Mouse (Mus musculus): ENCODE data around the gene Timm10.

- TF ChIP-seq CTCF (IDR thresholded peaks at IDR 0.05; ENCODE audit: low read depth) (no peak), EP300 (IDR thresholded peaks at IDR 0.05; ENCODE audit: low read depth) (0 out of 2 replicates have a peak, but pooled peaks have one; percentile 40)
These were observed 42.8 kb upstream of the Timm10 start for GRCm38 (mm10) chr2:84783840-84784566.
